Mouse (Mus musculus): Measurements from ENCODE around the gene Ms4a18.

DNA sequence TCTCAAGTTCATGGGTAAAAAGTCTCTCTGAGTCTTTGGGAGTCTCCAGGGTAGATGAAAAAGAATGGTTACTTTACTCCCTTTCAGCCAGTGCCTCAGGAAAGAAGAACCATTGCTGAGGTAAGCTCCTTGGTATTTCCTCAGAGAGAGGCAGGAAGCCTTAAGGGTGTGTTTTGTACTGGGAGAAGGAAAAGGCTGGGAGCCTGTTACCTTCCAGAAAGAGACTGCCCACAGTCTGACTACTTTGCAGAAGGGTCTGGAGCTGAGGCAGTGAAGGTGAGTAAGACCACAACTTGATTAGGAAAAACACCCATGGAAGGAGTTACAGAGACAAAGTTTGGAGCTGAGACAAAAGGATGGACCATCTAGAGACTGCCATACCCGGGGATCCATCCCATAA, 30.7 kb upstream of the Ms4a18 start:
- TF ChIP-seq CTCF (IDR thresholded peaks at IDR 0.05; ENCODE audit: control insufficient read depth, insufficient read depth, insufficient replicate concordance, low read depth, low read length) (no peak), POLR2A (IDR thresholded peaks at IDR 0.05; ENCODE audit: control insufficient read depth, low read depth, low read length) (no peak)
